Mouse (Mus musculus): ENCODE measurements around the gene Dut.

GRCm38 (mm10) chr2:125255886-125256285 is 8.9 kb downstream of the Dut start:
- TF ChIP-seq GATA1 (IDR thresholded peaks at IDR 0.05; ENCODE audit: low read length) = no peak
- no peak for TF ChIP-seq TAL1 (IDR thresholded peaks at IDR 0.05; ENCODE audit: low read length)
